Mouse (Mus musculus) CH12.LX (cell line): Measurements from ENCODE around the gene Slc13a1. TPM values are rescaled to one million over a fixed set of nuclear protein-coding genes. Genes with fewer than 3 reads are reported as not detected.
"Not testable (repeated sequence)": the region's sequence is repeated elsewhere in the genome, so short reads cannot be mapped to it uniquely, and the experiment has no call there.

ENCODE experiments used
- DNase-seq: peaks from one replicate; pipeline ENCODE4 v3.0.0-alpha.2; 2013; ENCODE audit errors: extremely low read depth
- H3K27ac ChIP-seq: 2 replicates; pipeline ENCODE4 v1.5.1; 2012; ENCODE audit warnings: low read depth, mild to moderate bottlenecking, control low read depth, moderate library complexity; ENCODE audit not compliant: insufficient read depth
- H3K27me3 ChIP-seq: replicated peaks from 2 replicates; pipeline ENCODE3; 2012; ENCODE audit warnings: inconsistent platforms
- H3K36me3 ChIP-seq, 2 experiments: replicated peaks in 1 of 2; 2 replicates each; pipeline versions ENCODE3 to v1.6.1; 2012; ENCODE audit warnings: inconsistent platforms in 1 of 2, low read length in 1 of 2, mild to moderate bottlenecking in 1 of 2, mixed read lengths in 1 of 2, moderate library complexity in 1 of 2; ENCODE audit not compliant: control insufficient read depth in 1 of 2, insufficient read depth in 1 of 2
- H3K4me1 ChIP-seq, 2 experiments: 2 replicates each; pipeline ENCODE4 v1.6.1; 2012; ENCODE audit warnings: inconsistent platforms in 1 of 2, moderate library complexity in 1 of 2; ENCODE audit not compliant: insufficient read depth in 2 of 2, control insufficient read depth in 1 of 2
- H3K4me2 ChIP-seq: 2 replicates; pipeline ENCODE4 v1.6.1; 2012; ENCODE audit warnings: low read depth, mild to moderate bottlenecking, control low read depth; ENCODE audit not compliant: poor library complexity, insufficient read depth, severe bottlenecking
- H3K4me3 ChIP-seq, 3 experiments: fragments of 150-350 bp in 1 of 3; sonication (generic) in 1 of 3; replicated peaks in 1 of 3; 2 replicates each; pipeline versions ENCODE3 to v1.5.1; 2011 to 2012; ENCODE audit warnings: low read depth in 2 of 3, low read length in 2 of 3, mild to moderate bottlenecking in 2 of 3, moderate library complexity in 2 of 3, control low read depth in 1 of 3, improper control_type of control experiment in 1 of 3, inconsistent platforms in 1 of 3, mixed read lengths in 1 of 3; ENCODE audit not compliant: poor library complexity in 1 of 3
- H3K79me2 ChIP-seq: replicated peaks from 2 replicates; pipeline ENCODE4 v1.6.1; 2012; ENCODE audit warnings: mild to moderate bottlenecking, moderate library complexity; ENCODE audit not compliant: control insufficient read depth, poor library complexity, insufficient read depth, severe bottlenecking; ENCODE audit errors: extremely low read depth
- H3K9ac ChIP-seq: 2 replicates; pipeline ENCODE4 v1.6.1; 2012; ENCODE audit warnings: low read depth, mild to moderate bottlenecking, control low read depth, moderate library complexity; ENCODE audit not compliant: insufficient read depth
- H3K9me3 ChIP-seq: replicated peaks from 2 replicates; pipeline ENCODE3; 2012; ENCODE audit warnings: low read length, inconsistent platforms, mixed read lengths
- BHLHE40 ChIP-seq: IDR thresholded peaks from 2 replicates; pipeline ENCODE4 v1.6.1; 2011; ENCODE audit warnings: mild to moderate bottlenecking, low read depth, low read length, improper control_type of control experiment
- CHD2 ChIP-seq: IDR thresholded peaks from 2 replicates; pipeline ENCODE4 v1.6.1; 2011; ENCODE audit warnings: low read length, improper control_type of control experiment
- ETS1 ChIP-seq: conservative IDR thresholded peaks from 2 replicates; pipeline ENCODE4 v1.6.1; 2012; ENCODE audit warnings: low read depth, mild to moderate bottlenecking, inconsistent platforms, low read length, improper control_type of control experiment, moderate library complexity
- GABPA ChIP-seq: IDR thresholded peaks from 2 replicates; pipeline ENCODE4 v1.6.1; 2012; ENCODE audit warnings: low read depth, low read length, improper control_type of control experiment, inconsistent platforms; ENCODE audit not compliant: insufficient replicate concordance
- IRF4 ChIP-seq: IDR thresholded peaks from 2 replicates; pipeline ENCODE4 v1.6.1; 2014; ENCODE audit warnings: low read depth, mild to moderate bottlenecking, inconsistent platforms, low read length, improper control_type of control experiment
- JUND ChIP-seq: conservative IDR thresholded peaks from 2 replicates; pipeline ENCODE4 v1.6.1; 2011; ENCODE audit warnings: low read depth, low read length, improper control_type of control experiment
- KAT2A ChIP-seq: IDR thresholded peaks from 2 replicates; pipeline ENCODE4 v1.6.1; 2012; ENCODE audit warnings: low read length, improper control_type of control experiment, inconsistent platforms; ENCODE audit not compliant: insufficient replicate concordance
- MAX ChIP-seq: IDR thresholded peaks from 2 replicates; pipeline ENCODE4 v1.6.1; 2011; ENCODE audit warnings: low read length, improper control_type of control experiment
- MAZ ChIP-seq: IDR thresholded peaks from 2 replicates; pipeline ENCODE4 v1.6.1; 2012; ENCODE audit warnings: low read depth, mild to moderate bottlenecking, inconsistent platforms, low read length, improper control_type of control experiment, moderate library complexity
- MXI1 ChIP-seq: IDR thresholded peaks from 2 replicates; pipeline ENCODE4 v1.6.1; 2011; ENCODE audit warnings: mild to moderate bottlenecking, low read depth, low read length, improper control_type of control experiment
- MYC ChIP-seq: IDR thresholded peaks from 2 replicates; pipeline ENCODE4 v1.6.1; 2011; ENCODE audit warnings: low read depth, mild to moderate bottlenecking, improper control_type of control experiment, low read length
- PAX5 ChIP-seq: IDR thresholded peaks from 2 replicates; pipeline ENCODE4 v1.6.1; 2012; ENCODE audit warnings: low read length, inconsistent platforms, mixed read lengths
- POLR2A ChIP-seq: IDR thresholded peaks from 2 replicates; pipeline ENCODE4 v1.6.1; 2011; ENCODE audit warnings: low read depth, mild to moderate bottlenecking, improper control_type of control experiment, low read length
- RAD21 ChIP-seq: IDR thresholded peaks from 2 replicates; pipeline ENCODE4 v1.6.1; 2011; ENCODE audit warnings: low read depth, mild to moderate bottlenecking, low read length, improper control_type of control experiment, moderate library complexity
- SIN3A ChIP-seq: IDR thresholded peaks from 2 replicates; pipeline ENCODE4 v1.6.1; 2012; ENCODE audit warnings: low read length, improper control_type of control experiment, inconsistent platforms
- SMC3 ChIP-seq: IDR thresholded peaks from 2 replicates; pipeline ENCODE4 v1.6.1; 2011; ENCODE audit warnings: low read depth, low read length, improper control_type of control experiment
- TBP ChIP-seq: conservative IDR thresholded peaks from 2 replicates; pipeline ENCODE4 v1.6.1; 2011; ENCODE audit warnings: low read depth, low read length, improper control_type of control experiment
- TCF12 ChIP-seq: IDR thresholded peaks from 2 replicates; pipeline ENCODE4 v1.6.1; 2014; ENCODE audit warnings: low read depth, mild to moderate bottlenecking, inconsistent platforms, low read length, improper control_type of control experiment
- USF1 ChIP-seq: IDR thresholded peaks from 2 replicates; pipeline ENCODE4 v1.6.1; 2014; ENCODE audit warnings: low read depth, mild to moderate bottlenecking, inconsistent platforms, low read length, improper control_type of control experiment
- ZC3H11A ChIP-seq: IDR thresholded peaks from 2 replicates; pipeline ENCODE4 v1.6.1; 2012; ENCODE audit warnings: low read depth, mild to moderate bottlenecking, inconsistent platforms, low read length, improper control_type of control experiment
- ZKSCAN1 ChIP-seq: IDR thresholded peaks from 2 replicates; pipeline ENCODE4 v1.6.1; 2012; ENCODE audit warnings: low read depth, inconsistent platforms, low read length, improper control_type of control experiment, borderline replicate concordance
- dilution Hi-C: fragments of 300-500 bp; cut with MboI; formaldehyde crosslinking; loops from 2 replicates; pipeline ENCODE4 v1.14.3; 2020; ENCODE audit warnings: low sequenced_read_pairs; ENCODE audit not compliant: extremely low pct_unique_long_range_greater_than_20kb, extremely low pct_ligation_motif_present
- in situ Hi-C: fragments of 300-500 bp; cut with MboI; formaldehyde crosslinking; loops from 3 replicates; pipeline ENCODE4 v1.14.3; 2019; ENCODE audit warnings: low sequenced_read_pairs, low pct_ligation_motif_present, low pct_unique_long_range_greater_than_20kb, mixed read lengths
- polyA plus RNA-seq: library from polyadenylated mRNA; unstranded; fragments of >175 nt; gene quantifications from 2 replicates; pipeline ENCODE4 v1.2.1, GENCODE M21; 2012; ENCODE audit warnings: low read depth; ENCODE audit not compliant: insufficient read length
- total RNA-seq, 2 experiments: library from RNA; depleted of rRNA; stranded (reverse); fragments of 300-350 nt in 1 of 2; fragments of >200 nt in 1 of 2; gene quantifications; 2 replicates each; pipeline ENCODE4 v1.2.3; 2012 to 2014

Slc13a1 gene
- total and polyA plus RNA-seq, 3 experiments: not detected

DNA sequence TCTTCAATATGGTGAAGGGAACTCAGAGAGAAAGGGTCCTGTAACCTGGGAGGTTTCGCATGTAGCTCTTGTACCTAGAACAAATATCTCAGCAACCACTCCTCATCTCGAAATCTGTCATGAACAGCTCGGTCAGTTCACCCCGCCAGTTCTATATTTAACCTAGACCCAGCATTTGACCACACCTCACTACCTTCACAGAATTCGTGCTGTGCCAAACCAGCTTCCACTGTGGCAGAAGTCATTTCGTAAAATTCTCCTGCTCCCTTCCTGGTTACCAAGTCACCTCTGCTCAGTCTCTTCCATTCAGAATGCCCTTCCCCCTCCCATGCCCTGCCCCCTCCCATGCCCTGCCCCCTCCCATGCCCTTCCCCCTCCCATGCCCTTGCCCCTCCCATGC, 34.3 kb upstream of the Slc13a1 start:
- in situ Hi-C loops: no loop called here
- no peaks in the 10 kb centered on the region for H3K27me3 ChIP-seq
- no peak overlapping the region for H3K27ac ChIP-seq
- H3K36me3 ChIP-seq: no peaks in the 10 kb centered on the region
- H3K9me3 ChIP-seq: no peaks in the 10 kb centered on the region
- no peaks in the 10 kb centered on the region for H3K79me2 ChIP-seq
- dilution Hi-C loops: no loop called here
- no peak overlapping the region for H3K4me3 ChIP-seq
- no peak overlapping the region for H3K4me2 ChIP-seq
- H3K9ac ChIP-seq: no peak overlapping the region
- no peak for DNase-seq
- TF ChIP-seq IRF4 (no peak), TCF12 (no peak), SMC3 (no peak), USF1 (no peak), POLR2A (no peak), TBP (no peak), CHD2 (no peak), BHLHE40 (no peak), GABPA (no peak), MXI1 (no peak), RAD21 (no peak), MAZ (no peak)
- H3K4me1 ChIP-seq: no peaks in the 10 kb centered on the region

DNA sequence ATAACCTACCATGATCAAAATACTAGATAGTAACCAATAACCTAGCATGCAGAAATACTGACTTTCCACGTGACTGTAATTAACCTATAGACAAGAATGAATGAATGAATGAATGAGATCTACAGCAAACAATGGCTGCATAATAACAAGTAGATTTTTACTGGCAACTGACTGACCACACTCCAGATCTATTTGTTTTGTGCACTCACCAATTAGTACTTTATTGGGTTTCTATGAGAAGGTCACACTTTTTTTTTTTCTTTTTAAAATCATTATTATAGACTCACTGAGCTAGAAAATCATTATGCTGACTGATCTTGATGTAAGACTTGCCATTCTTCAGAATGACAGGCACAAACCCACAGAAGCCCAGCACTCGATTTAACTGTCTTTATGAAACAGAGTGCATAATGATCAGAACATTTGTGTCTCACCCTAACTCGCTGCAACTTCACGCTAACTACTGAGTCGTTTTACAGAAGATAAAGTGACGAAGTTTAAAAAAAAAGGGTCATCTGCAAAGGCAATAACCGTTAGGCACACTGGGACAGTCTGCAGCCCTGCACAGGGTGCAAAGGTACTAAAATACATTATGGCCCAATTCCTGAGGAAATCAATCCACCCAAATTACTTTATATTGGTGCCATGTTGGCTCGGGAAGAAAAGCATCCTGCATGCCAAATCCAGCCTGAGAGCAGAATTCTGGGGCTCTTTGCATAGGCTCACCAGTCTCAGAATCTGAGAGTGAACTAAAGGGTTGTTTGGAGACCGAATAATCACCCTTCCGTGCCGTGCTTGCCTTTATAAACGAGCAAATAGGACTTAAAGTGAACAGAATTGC, 33.0 kb upstream of the Slc13a1 start:
- Histone ChIP-seq H3K9me3 (no peaks in the 10 kb centered on the region), H3K4me2 (no peak overlapping the region), H3K9ac (no peak overlapping the region), H3K27me3 (no peaks in the 10 kb centered on the region), H3K27ac (no peak overlapping the region), H3K79me2 (no peaks in the 10 kb centered on the region), H3K4me1 (peaks cover 0 to 5% of the 10 kb centered on the region in 2 experiments; a peak in 1 of 4 replicates), H3K36me3 (no peaks in the 10 kb centered on the region), H3K4me3 (no peak overlapping the region)
- dilution Hi-C loops: no loop called here
- TF ChIP-seq ZC3H11A (no peak), ZKSCAN1 (no peak), MAX (no peak), KAT2A (no peak), MAZ (no peak), PAX5 (no peak), ETS1 (no peak), MXI1 (no peak), MYC (no peak), TCF12 (no peak), SIN3A (no peak), JUND (no peak)
- DNase-seq: no peak
- in situ Hi-C loops: no loop called here

DNA sequence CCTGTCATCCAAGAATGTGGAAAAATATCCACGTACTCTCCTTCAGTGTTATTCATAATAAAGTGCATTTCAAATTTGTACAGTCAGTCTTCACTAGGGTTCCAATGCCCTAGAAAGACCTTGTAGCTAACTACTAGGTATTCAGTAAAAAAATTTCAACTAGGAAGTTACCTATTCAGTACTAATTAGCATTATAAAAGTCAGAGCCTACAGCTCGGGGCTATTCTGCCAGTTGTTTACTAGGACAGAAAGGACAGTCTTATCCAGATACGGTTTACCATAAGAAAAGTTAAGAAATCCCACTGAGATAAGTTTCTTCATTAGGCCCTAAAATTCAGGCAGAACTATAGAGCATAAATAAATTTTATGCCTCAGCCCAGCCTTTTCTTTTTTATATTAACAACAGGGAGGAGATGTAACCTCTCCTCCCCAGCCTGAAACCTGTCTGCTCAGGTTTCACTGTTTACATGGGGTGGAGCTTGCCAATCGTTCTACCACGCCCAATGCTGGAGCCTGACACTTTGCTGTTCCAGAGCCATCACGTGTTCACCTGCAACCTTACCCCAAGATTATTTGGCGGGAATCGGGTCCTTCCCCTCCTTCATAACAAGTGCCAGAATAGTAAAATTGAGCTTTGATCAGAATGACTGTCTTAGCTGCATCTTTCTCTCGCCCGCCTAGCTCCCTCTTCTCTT, 29.8 kb upstream of the Slc13a1 start:
- H3K9ac ChIP-seq, DNase-seq, H3K27me3 ChIP-seq, H3K79me2 ChIP-seq, dilution Hi-C loops, H3K4me3 ChIP-seq, in situ Hi-C loops, H3K4me1 ChIP-seq, H3K27ac ChIP-seq, H3K4me2 ChIP-seq, H3K9me3 ChIP-seq, H3K36me3 ChIP-seq: not testable (repeated sequence)
